Mouse (Mus musculus) intestine, embryonic 14.5 days (tissue): ENCODE data around the gene Doc2g. TPM values are rescaled to one million over a fixed set of nuclear protein-coding genes. Genes with fewer than 3 reads are reported as not detected.
A peak's percentile ranks its signal among the peaks of the same experiment; 100 is the strongest.

Source experiments
- ATAC-seq: fragments of 200-750 bp; cut with Nextera tagmentation; replicated peaks from 2 replicates; pipeline ENCODE4 v1.8.0; 2017; ENCODE audit warnings: low read depth, moderate number of reproducible peaks, moderate TSS enrichment, moderate library complexity; ENCODE audit not compliant: low FRiP score, low TSS enrichment
- DNase-seq: peaks from one replicate; pipeline ENCODE4 v3.0.0-alpha.2; 2018; ENCODE audit warnings: low spot score
- H3K27ac ChIP-seq: fragments of 300-500 bp; sonication (generic); 2 replicates; pipeline ENCODE4 v1.5.1; 2014; ENCODE audit warnings: low read depth, mild to moderate bottlenecking, control low read depth
- H3K27me3 ChIP-seq: fragments of 300-500 bp; sonication (generic); replicated peaks from 2 replicates; pipeline ENCODE4 v1.6.1; 2014; ENCODE audit warnings: low read length, control low read depth; ENCODE audit not compliant: control insufficient read depth, insufficient read depth
- H3K36me3 ChIP-seq: fragments of 300-500 bp; sonication (generic); 2 replicates; pipeline ENCODE4 v1.6.1; 2014; ENCODE audit warnings: low read length, control low read depth; ENCODE audit not compliant: control insufficient read depth, insufficient read depth
- H3K4me1 ChIP-seq: fragments of 300-500 bp; sonication (generic); replicated peaks from 2 replicates; pipeline ENCODE4 v1.6.1; 2014; ENCODE audit warnings: low read length, control low read depth, mixed read lengths; ENCODE audit not compliant: control insufficient read depth, insufficient read depth
- H3K4me2 ChIP-seq: fragments of 300-500 bp; sonication (generic); 2 replicates; pipeline ENCODE4 v1.6.1; 2014; ENCODE audit warnings: low read length
- H3K4me3 ChIP-seq: fragments of 300-500 bp; sonication (generic); 2 replicates; pipeline ENCODE4 v1.5.1; 2014; ENCODE audit warnings: low read depth, low read length, control low read depth, mixed read lengths
- H3K9ac ChIP-seq: fragments of 300-500 bp; sonication (generic); 2 replicates; pipeline ENCODE4 v1.6.1; 2014; ENCODE audit warnings: mild to moderate bottlenecking, low read length
- H3K9me3 ChIP-seq: fragments of 300-500 bp; sonication (generic); 2 replicates; pipeline ENCODE4 v1.6.1; 2016; ENCODE audit warnings: low read length, control low read depth; ENCODE audit not compliant: control insufficient read depth
- WGBS: fragments of 180-500 bp; shearing (Covaris S2); extraction: QIAGEN DNeasy Blood & Tissue Kit; methylation state at CpG from one replicate; pipeline ENCODE4 v1.1.7; 2014; 5-methylcytosine and 5-hydroxymethylcytosine counted together
- polyA plus RNA-seq: library from polyadenylated mRNA; unstranded; fragments of >200 nt; fragmentation: Nextera tagmentation; extraction: Ambion mirVana; gene quantifications from 2 replicates; pipeline ENCODE4 v1.2.1, GENCODE M21; 2014

Doc2g gene
- polyA plus RNA-seq, 1 experiment from 2014 or later, result 3.9 TPM

DNA sequence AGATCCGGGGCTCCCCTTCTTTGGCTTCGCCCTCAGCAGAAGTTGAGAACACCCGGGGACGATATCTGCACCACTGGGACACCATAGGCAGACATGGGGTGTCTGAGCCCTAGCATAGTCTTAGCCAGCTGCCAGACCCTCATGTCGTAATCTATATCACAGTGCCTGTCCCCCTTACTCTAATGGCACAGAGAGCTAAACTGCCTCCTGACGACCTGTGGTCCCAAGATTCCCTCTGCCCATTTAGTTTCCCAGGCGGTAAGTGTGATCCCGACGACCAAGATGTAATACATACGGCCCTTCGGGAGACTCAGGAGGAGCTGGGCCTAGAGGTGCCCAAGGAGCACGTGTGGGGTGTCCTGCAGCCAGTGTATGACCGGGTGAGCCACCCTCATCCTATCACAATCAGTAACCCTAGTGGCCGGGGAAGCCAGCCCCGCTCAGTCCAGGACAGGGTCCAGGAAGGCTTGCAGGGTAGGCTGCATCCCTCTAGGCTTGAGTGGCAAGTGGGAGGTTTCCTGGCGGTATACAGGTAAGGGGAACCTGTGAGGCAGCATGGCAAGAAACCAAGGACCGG, 2.1 kb upstream of the Doc2g start:
- H3K4me2 ChIP-seq, result peak overlapping the region; percentile 87
- H3K9me3 ChIP-seq, result no peaks in the 10 kb centered on the region
- WGBS, result 15% methylated on average over 17 of the region's 17 CpGs
- 0 out of 2 replicates have a peak, but pooled peaks have one; percentile 5 for ATAC-seq
- H3K27me3 ChIP-seq, result no peaks in the 10 kb centered on the region
- peaks cover 16% of the 10 kb centered on the region for H3K4me1 ChIP-seq
- peak overlapping the region; percentile 64 for H3K9ac ChIP-seq
- peak overlapping the region; percentile 59 for H3K4me3 ChIP-seq
- peaks cover 9% of the 10 kb centered on the region for H3K36me3 ChIP-seq
- no peak for DNase-seq
- H3K27ac ChIP-seq, result peak overlapping the region; percentile 97

GRCm38 (mm10) chr19:4001752-4002151, 1.4 kb upstream of the Doc2g start:
- H3K27me3 ChIP-seq, result no peaks in the 10 kb centered on the region
- H3K4me3 ChIP-seq, result no peak overlapping the region
- peaks cover 16% of the 10 kb centered on the region for H3K4me1 ChIP-seq
- no peak overlapping the region for H3K9ac ChIP-seq
- no peak overlapping the region for H3K27ac ChIP-seq
- H3K36me3 ChIP-seq, result peaks cover 16% of the 10 kb centered on the region
- DNase-seq, result no peak
- WGBS, result 80% methylated on average over 5 of the region's 5 CpGs
- H3K4me2 ChIP-seq, result peak overlapping the region; percentile 87; the same call in 1 of the 2 replicates
- no peaks in the 10 kb centered on the region for H3K9me3 ChIP-seq
- no peak for ATAC-seq

DNA sequence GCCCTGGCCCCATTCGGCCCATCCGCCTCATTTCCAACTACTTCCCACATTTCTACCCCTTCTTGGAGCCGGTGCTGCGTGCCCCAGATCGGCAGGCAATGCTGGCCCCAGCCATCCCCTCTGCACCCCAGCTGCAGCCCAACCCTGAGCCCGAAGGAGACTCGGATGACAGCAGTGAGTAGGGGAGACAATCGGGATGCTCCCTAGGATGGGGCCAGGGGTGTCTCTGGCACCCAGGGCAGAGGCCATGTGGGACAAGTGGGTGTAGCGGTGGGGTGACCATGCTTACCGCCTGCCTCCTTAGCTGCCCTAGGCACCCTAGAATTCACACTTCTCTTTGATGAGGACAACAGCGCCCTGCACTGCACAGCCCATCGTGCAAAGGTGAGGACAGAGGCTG, 528 bp downstream of the Doc2g start:
- H3K4me2 ChIP-seq, result no peak overlapping the region
- no peak overlapping the region for H3K9ac ChIP-seq
- 69% methylated on average over 12 of the region's 12 CpGs for WGBS
- peaks cover 35% of the 10 kb centered on the region for H3K36me3 ChIP-seq
- H3K9me3 ChIP-seq, result no peaks in the 10 kb centered on the region
- no peak for DNase-seq
- H3K4me1 ChIP-seq, result peaks cover 16% of the 10 kb centered on the region
- ATAC-seq, result no peak
- H3K27me3 ChIP-seq, result no peaks in the 10 kb centered on the region
- H3K4me3 ChIP-seq, result no peak overlapping the region
- H3K27ac ChIP-seq, result no peak overlapping the region

- no peak for DNase-seq
- whole genome bisulfite sequencing, result 86% methylated on average over 15 of the region's 15 CpGs
Measured at GRCm38 (mm10) chr19:4004331-4004730, 1.2 kb downstream of the Doc2g start.

DNA sequence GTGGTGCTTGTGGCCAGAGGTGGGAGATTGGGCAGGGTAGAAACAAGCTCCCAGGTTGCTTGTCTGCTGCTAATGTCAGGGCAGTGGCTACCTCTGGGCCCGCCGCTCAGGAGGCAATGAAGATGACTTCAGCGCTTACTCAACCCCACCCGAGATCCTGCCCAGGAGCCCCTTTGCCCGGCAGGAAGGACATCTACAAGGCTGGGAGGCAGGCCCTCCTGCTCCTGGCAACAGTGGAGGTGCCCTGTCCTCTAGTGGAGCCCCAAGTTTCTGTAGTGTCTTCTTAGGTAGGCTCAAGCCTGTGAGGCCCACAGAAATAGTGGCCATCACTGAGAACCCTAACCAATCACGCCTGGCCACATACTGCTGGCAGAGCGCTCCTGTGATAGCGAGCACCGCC, 2.0 kb downstream of the Doc2g start:
- H3K36me3 ChIP-seq, result peaks cover 49% of the 10 kb centered on the region
- no peak overlapping the region for H3K9ac ChIP-seq
- H3K4me3 ChIP-seq, result no peak overlapping the region
- no peak for DNase-seq
- H3K4me2 ChIP-seq, result no peak overlapping the region
- H3K27me3 ChIP-seq, result no peaks in the 10 kb centered on the region
- ATAC-seq, result no peak
- no peaks in the 10 kb centered on the region for H3K9me3 ChIP-seq
- 88% methylated on average over 9 of the region's 9 CpGs for WGBS
- H3K27ac ChIP-seq, result no peak overlapping the region
- peaks cover 10% of the 10 kb centered on the region for H3K4me1 ChIP-seq

More at GRCm38 (mm10) chr19:4004331-4004730, 1.2 kb downstream of the Doc2g start:
- H3K27ac ChIP-seq, result no peak overlapping the region
- H3K36me3 ChIP-seq, result peaks cover 41% of the 10 kb centered on the region
- H3K9ac ChIP-seq, result no peak overlapping the region
- H3K27me3 ChIP-seq, result no peaks in the 10 kb centered on the region
- ATAC-seq, result no peak
- H3K9me3 ChIP-seq, result no peaks in the 10 kb centered on the region
- no peak overlapping the region for H3K4me3 ChIP-seq
- peaks cover 16% of the 10 kb centered on the region for H3K4me1 ChIP-seq
- H3K4me2 ChIP-seq, result no peak overlapping the region

DNA sequence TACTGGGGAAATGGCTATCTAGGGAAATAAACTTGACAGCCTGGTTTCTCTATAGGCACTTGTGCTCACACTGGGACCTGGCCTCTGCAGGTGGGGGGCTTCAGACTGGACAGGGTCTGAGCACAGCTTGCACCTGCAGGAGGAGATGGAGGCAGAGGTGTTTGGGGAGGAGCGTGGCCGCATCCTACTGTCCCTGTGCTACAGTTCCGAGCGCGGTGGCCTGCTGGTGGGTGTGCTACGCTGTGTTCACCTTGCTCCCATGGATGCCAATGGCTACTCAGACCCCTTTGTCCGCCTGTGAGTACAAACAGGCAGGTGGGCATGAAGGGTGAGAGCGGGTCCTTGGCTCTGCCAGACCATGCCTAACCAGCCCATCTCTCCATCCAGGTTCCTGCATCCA, 2.9 kb downstream of the Doc2g start:
- 93% methylated on average over 8 of the region's 8 CpGs for WGBS
- H3K4me1 ChIP-seq, result peaks cover 8% of the 10 kb centered on the region
- peaks cover 53% of the 10 kb centered on the region for H3K36me3 ChIP-seq
- H3K9ac ChIP-seq, result no peak overlapping the region
- H3K9me3 ChIP-seq, result no peaks in the 10 kb centered on the region
- H3K27ac ChIP-seq, result no peak overlapping the region
- no peak overlapping the region for H3K4me2 ChIP-seq
- no peaks in the 10 kb centered on the region for H3K27me3 ChIP-seq
- DNase-seq (no peak), ATAC-seq (no peak)
- H3K4me3 ChIP-seq, result no peak overlapping the region

GRCm38 (mm10) chr19:4011086-4011485, 8.0 kb downstream of the Doc2g start:
- 90% methylated on average over 5 of the region's 5 CpGs for WGBS
- Histone ChIP-seq H3K27ac (no peak overlapping the region), H3K4me2 (no peak overlapping the region)

DNA sequence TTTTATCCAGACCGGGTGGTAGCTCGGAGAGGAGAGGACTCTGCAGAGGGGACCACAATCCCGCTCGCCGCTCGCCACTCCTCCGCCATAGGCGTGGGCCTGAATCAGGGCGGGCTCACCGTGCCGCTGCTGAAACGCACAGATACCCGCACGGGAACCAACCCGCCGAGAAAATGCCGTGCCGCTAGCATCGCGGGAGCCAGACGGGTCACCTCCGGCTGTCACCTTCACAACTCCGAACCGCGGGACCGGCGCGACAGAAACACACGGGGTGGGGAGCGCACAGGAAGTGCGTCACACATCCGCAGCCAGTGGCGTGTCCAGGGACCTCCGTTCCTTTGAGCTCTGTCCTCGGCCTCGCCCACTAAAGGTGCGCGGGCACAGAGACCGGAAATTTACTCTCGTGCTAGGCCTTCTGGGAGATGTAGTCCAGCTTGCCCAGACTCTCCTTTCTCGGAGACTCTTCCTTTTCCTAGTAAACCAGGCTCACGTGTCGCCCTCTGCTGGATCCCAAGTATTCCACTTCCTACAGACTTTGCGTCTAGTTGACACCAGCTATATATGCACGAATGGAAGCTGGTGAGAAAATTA, 9.4 kb downstream of the Doc2g start, which contains the start of gene Ndufv1:
Gene Ndufv1, minus strand, starts transcription at position 375 of the 591 bp plus-strand sequence.
- peak; percentile 96 for DNase-seq
- Histone ChIP-seq H3K9me3 (no peaks in the 10 kb centered on the region), H3K27me3 (no peaks in the 10 kb centered on the region), H3K4me1 (peaks cover 9% of the 10 kb centered on the region; the same call in 1 of the 2 replicates), H3K9ac (peak within 1 kb of the TSS; percentile 61), H3K27ac (peak within 1 kb of the TSS; percentile 59; the same call in 1 of the 2 replicates), H3K4me3 (peak within 1 kb of the TSS; percentile 69), H3K4me2 (peak within 1 kb of the TSS; percentile 61), H3K36me3 (peaks cover 29% of the 10 kb centered on the region)
- peak; percentile 99 for ATAC-seq
- under 1% methylated on average over 45 of the region's 45 CpGs for WGBS

More at GRCm38 (mm10) chr19:4011086-4011485, 8.0 kb downstream of the Doc2g start:
- peaks cover 44% of the 10 kb centered on the region for H3K36me3 ChIP-seq
- no peaks in the 10 kb centered on the region for H3K27me3 ChIP-seq
- ATAC-seq (no peak), DNase-seq (no peak)
- peaks cover 9% of the 10 kb centered on the region; the same call in 1 of the 2 replicates for H3K4me1 ChIP-seq
- H3K9ac ChIP-seq, result no peak overlapping the region
- no peak overlapping the region for H3K4me3 ChIP-seq
- no peaks in the 10 kb centered on the region for H3K9me3 ChIP-seq
